ENCODE assay signal across 15 mouse cellular contexts in the genomic region with DNA sequence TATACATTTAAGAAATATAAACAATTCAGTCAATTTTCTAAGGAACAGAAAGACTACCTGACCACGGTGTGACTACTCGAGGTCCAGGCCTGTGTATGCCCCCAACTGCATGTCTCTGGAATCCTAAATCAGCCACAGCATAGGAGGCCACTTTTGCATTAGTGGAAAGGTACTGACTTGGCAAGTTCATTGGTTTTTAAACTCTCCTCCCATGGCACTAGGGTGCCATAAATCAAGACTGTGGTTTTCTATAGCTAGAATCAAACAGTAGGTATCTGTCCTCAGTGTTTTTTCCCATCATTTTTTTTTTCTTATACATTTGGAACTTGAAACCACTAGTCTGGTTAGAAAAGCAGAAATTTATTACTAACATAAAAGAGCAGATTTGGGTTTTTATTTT.
"Had no signal": no experiment of that assay in that cellular context is flagged by ENCODE, and none has a peak within 500 bp of the region (broad histone marks: within the 10 kb centered on the region; RNA-seq: fewer than 3 reads in every experiment).

No protein-coding gene starts in this region.

- H3K27me3 ChIP-seq: megakaryocyte, embryonic 14.5 days; midbrain, embryonic 13.5 days; midbrain, embryonic 15.5 days; neural tube, embryonic 12.5 days; stomach, embryonic 15.5 days had no signal

- DNase-seq: lung, adult 18-20 months; lung, postnatal 10 days; right cerebral cortex, postnatal 14 days; thymus, adult 2 months; thymus, postnatal 25 days; thymus, postnatal 4 days had no signal

- H3K4me3 ChIP-seq: megakaryocyte, embryonic 14.5 days; midbrain, embryonic 13.5 days; midbrain, embryonic 15.5 days; neural tube, embryonic 12.5 days; stomach, embryonic 15.5 days had no signal

- H3K9me3 ChIP-seq: megakaryocyte, embryonic 14.5 days; midbrain, embryonic 13.5 days; midbrain, embryonic 15.5 days; neural tube, embryonic 12.5 days; stomach, embryonic 15.5 days had no signal

- H3K36me3 ChIP-seq: midbrain, embryonic 13.5 days; midbrain, embryonic 15.5 days; neural tube, embryonic 12.5 days; stomach, embryonic 15.5 days had no signal

- H3K4me1 ChIP-seq: midbrain, embryonic 13.5 days; neural tube, embryonic 12.5 days; stomach, embryonic 15.5 days had no signal

- H3K9ac ChIP-seq: lung, embryonic 14.5 days; midbrain, embryonic 13.5 days; midbrain, embryonic 15.5 days; neural tube, embryonic 12.5 days; stomach, embryonic 15.5 days had no signal

- H3K4me2 ChIP-seq: lung, embryonic 14.5 days; midbrain, embryonic 11.5 days; midbrain, embryonic 13.5 days; midbrain, embryonic 15.5 days; neural tube, embryonic 12.5 days; stomach, embryonic 15.5 days had no signal

- ATAC-seq: midbrain, embryonic 13.5 days; midbrain, embryonic 15.5 days had no signal

- H3K27ac ChIP-seq: macrophage; midbrain, embryonic 13.5 days; midbrain, embryonic 15.5 days; neural tube, embryonic 12.5 days; stomach, embryonic 15.5 days; stomach, postnatal 0 days had no signal
